Mouse (Mus musculus): ENCODE results near the gene Nt5dc1.
"Not testable (repeated sequence)": the region's sequence is repeated elsewhere in the genome, so short reads cannot be mapped to it uniquely, and the experiment has no call there.

DNA sequence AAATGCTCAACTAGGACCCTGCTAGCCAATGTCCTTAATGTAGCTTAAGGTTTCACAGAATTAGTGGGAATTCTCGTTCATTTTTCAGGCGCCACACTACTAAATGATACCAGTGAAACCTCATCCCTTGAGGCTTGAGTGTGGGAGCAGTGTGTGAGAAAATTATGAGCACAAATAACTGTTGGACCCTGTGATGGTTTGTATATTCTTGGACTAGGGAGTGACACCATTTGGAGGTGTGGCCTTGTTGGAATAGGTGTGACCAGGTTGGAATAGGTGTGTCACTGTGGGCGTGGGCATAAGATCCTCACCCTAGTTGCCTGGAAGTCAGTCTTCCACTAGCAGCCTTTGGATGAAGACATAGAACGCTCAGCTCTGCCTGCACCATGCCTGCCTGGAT lies 442 bp upstream of the Nt5dc1 start:
- TF ChIP-seq CTCF (IDR thresholded peaks at IDR 0.05); POLR2A (IDR thresholded peaks at IDR 0.05; ENCODE audit: insufficient read depth, low read depth, low read length); EP300 (IDR thresholded peaks at IDR 0.05; ENCODE audit: insufficient read depth, low read depth, low read length): not testable (repeated sequence)
